Mouse (Mus musculus) embryonic fibroblast, embryonic 13.5 days (primary cell): Measurements from ENCODE around the gene 1700010B08Rik.

ENCODE experiments used
- CTCF ChIP-seq: IDR thresholded peaks from 2 replicates; pipeline ENCODE4 v1.5.1; 2011; ENCODE audit warnings: mild to moderate bottlenecking, control low read depth, low read length, moderate library complexity, borderline replicate concordance; ENCODE audit not compliant: insufficient read depth
- POLR2A ChIP-seq: IDR thresholded peaks from 2 replicates; pipeline ENCODE4 v1.6.1; 2011; ENCODE audit warnings: low read depth, mild to moderate bottlenecking, control low read depth, low read length, moderate library complexity

DNA sequence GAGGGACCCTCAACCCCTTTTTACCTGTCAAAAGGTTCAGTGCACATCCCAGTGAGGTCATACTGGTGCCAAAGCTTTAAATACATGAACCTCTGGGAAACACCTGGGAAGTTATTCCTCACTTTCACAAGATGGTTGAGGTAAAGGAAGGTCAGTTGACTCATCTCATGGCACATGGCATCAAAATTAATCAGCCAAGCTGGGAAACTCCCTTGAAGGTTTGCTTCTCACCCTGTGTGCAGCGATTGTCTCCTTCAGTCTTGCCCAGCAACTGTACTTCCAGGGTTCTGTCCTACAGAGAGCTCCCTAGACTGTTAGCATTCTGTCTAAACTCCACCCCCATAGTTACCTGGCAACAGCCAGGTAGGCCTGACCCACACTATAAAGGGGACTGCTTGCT lies 39.1 kb upstream of the 1700010B08Rik start:
- no peak for TF ChIP-seq CTCF
- TF ChIP-seq POLR2A = no peak
